Mouse (Mus musculus) lung, postnatal 0 days (tissue): ENCODE results near the gene Map1lc3b.

Source experiments
- CTCF ChIP-seq: IDR thresholded peaks from 2 replicates; pipeline ENCODE4 v1.5.1; 2016; ENCODE audit warnings: antibody characterized with exemption, mild to moderate bottlenecking
- EP300 ChIP-seq: IDR thresholded peaks from 2 replicates; pipeline ENCODE4 v1.6.1; 2016; ENCODE audit warnings: antibody characterized with exemption, mild to moderate bottlenecking, control low read depth

GRCm38 (mm10) chr8:121544276-121544785 is 45.8 kb upstream of the Map1lc3b start, which contains the start of gene 1700018B08Rik:
- TF ChIP-seq CTCF = no peak
- no peak for TF ChIP-seq EP300
